Mouse (Mus musculus) T-helper 2 cell (primary cell): Measurements from ENCODE around the gene Ppargc1a.

Experiments used
- in situ Hi-C: fragments of 300-600 bp; cut with MboI, MseI; formaldehyde crosslinking; loops from one replicate; pipeline ENCODE4 v1.15.1; 2025; ENCODE audit warnings: high pct_unique_total_duplicates

Gene Ppargc1a

DNA sequence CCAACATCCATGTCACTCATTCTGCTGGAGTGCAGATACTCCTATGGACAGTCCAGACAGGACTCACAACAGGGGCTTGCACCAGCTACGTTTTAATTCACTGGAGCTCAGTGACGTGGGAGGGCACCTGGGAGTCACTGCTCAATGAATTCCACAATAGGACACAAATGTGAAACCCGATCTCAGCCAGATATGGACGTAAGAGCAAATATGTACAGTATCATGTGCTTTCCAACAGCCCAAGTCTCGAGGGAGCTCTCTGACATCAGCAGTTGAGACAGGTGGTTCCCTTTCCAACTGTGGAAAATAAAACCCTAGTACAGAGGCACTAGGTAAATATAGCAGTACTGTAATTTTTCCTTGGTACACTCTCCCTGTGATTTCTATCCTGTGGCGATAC is at the start of gene Ppargc1a:
Gene Ppargc1a (minus strand): TSS at position 68 of the 400 bp plus-strand sequence.
- in situ Hi-C loops = no loop called here

DNA sequence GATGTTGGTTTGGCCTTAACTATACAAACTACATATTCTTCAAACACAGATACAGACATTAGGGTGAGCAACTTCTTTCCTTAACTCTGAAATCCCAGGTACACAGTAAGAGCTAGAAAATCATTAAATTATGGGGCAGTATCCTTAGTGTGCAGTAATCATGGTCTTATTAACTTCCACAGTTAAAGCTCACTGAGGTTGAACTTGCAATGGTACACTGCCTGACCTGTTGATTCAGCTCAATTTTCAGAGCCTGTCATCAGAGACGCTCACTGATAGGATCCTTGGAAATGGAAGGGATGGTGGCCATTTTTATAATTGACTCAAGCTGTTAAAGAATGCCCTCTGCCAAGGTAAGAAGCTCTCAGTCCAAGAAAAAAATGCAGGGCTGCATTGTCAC is 49.4 kb upstream of the Ppargc1a start:
- in situ Hi-C loops = no loop called here

DNA sequence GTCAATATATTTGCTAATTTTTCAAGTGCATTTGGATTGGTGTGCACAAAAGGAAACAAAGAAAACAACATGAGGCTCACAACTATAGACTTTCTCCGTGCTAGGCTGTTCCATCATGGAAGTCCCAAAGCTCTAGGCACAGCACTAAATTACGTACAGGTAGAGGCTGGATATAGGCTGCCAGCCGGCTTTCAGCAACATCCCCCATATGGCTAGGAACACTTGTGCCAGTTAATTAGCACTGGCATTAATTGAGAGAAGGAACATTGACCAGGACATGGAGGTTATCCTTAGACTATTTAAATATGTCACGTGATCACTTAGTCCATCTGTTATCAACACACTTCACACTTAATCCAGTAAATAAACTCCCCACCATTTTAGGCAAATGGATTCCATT is 44.5 kb upstream of the Ppargc1a start:
- in situ Hi-C loops = no loop called here

DNA sequence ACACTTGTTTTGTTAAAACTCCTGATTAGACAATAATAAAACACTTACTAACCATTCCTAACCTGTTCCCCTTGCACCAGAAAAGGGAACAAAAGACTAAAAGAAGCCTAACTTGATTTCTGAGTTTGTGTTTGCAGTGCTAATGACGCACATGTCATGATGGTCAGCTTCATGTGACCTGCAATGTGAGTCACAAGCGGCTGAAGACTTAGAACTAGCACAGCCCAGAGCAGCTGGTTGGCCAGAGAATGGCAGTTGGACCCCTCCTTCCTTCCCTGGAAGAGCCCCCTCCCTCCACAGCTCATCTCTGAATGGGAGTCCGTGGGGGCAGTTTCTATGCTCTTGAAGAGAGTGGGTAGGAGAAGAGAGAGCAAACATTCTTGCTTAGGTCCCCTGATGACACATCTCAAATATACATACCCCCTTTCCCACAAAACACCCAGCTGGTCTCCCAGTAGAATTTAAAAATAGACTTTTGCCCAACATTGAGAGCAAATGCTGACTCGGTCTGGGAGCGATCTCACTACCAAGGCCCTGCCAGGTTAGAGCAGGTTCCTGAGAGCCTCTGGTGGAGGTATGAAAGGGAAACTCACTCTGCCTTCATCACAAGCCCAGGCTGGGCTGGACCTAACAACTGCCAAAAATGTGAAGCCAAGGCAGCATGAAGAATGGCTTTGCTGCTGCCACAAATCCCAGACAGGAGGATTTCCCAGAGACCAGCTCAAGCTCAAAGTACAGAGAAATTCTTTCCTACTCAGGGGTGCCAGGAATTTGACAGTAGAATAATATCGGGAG is 40.4 kb upstream of the Ppargc1a start:
- in situ Hi-C loops = no loop called here

DNA sequence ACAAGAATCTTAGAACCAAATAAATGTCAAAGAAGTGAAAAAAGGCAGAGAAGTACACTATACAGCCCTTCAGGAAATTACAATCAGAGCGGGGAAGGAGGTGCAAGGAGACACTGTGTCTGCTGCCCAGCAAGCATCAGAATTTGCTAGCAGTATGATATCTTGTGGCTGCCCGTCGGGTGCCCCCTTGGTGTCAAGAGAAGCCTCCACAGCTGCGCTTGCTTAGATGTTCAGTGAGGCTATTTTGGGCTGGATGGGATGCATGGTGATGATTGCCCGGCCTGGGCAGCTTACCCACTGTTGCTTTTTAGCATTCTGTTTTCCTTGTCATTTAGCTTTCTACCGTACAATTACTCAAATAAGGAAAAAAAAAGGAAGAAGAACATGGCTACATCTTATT is 32.0 kb upstream of the Ppargc1a start:
- in situ Hi-C loops = no loop called here

DNA sequence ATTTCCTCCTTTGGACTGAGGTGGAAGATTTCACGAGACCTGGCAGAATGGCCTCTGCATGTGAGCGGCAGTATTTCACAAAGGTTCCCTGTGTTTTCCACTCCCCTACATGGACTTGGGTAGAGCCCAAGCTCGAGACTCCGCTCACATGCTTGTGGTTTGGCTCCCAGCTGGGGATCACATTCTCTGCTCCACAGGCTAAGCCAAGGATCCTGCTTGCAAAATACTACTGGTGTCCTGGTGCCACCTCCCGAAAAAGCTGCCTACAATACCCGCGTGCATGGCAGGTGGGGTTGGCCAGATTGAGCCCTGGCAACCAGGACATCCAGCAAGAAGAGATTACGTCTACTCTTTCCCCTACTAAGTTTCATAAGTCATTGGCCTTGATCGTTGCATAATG is 28.1 kb upstream of the Ppargc1a start:
- in situ Hi-C loops = no loop called here

DNA sequence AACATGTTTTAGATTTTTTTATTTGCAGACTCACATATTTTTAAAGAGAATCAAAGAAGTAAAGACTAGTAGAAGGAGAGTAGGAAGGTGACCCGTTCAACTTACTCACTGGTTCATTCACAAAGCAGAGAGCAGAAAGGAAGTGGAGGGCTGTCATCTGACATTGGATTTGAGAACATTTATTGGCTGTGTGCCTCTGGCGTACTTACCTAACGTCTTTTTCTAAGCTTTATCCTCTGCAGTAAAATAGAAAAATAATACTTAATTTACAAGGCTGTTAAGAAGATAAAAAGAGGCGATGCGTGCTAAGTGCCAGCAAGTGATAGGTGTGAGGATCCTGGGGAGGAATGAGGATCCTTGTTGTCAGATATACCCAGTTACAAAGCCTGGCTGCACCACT is 24.7 kb upstream of the Ppargc1a start:
- in situ Hi-C loops = no loop called here

DNA sequence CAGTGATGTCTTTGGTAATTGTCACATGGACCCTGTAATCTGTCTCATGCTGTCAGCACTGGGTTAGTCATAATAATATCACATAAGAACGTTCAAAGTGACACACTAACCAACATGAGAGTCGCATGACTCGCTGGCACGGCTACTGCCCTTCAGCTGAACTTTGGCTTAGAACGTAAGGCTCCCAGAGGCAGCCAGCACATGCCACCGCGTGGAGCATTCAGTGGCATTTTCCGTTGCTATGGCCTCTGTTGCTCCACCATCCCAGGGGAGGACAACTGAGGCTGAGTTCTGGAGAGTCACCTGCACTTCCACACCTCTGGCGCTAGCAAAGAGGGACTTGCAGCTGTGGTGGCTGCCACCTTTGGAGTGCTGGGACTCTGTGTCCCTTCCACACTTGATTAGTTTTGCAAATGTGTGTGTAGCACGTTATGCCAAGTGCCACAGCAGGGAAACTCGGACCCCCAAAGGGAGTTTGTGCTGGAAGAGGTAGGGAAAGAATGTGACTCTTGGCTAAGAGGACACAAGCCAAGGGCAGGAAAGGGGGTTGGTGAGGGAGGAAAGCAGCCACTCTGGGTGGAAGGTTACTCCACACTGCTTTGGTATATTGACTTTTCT is 24.1 kb upstream of the Ppargc1a start:
- in situ Hi-C loops = no loop called here

DNA sequence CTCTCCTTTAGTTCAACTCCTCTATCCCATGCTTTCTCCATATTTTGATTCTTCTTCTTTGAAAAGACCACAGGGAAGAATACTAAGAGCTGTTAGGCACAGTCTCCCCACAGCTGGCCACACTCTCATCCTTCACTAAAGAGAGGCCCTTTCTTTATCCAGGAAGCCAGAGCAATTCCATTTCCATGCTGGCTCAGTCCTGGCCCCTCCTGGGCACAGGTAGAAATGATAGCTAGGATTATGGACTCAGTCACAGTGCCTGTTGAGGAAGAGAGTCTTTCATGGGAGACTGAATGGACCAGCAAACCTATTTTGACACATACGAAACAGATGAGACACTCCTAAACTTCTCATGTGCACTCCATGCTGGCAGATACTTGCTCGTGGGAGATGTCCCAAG is 18.7 kb upstream of the Ppargc1a start:
- in situ Hi-C loops = no loop called here

DNA sequence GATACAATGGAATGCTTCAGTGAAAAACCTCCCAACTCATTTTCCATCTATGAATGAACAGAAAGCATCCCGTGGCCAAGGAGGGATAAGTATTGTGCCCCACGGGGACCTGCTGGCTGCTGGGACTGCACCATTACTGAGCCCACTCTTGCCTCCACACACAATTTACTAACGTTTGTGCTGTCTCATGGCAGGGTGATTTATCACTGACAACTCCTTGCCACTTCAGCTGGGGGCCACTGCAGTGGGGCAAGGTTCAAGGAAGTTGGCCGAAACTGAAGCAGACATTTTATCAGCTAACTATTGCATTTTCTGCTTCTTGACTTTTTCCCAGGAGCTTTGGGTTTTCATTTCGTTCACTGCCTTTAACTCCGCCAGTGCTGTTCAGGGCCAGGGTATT is 17.5 kb upstream of the Ppargc1a start:
- in situ Hi-C loops = no loop called here

DNA sequence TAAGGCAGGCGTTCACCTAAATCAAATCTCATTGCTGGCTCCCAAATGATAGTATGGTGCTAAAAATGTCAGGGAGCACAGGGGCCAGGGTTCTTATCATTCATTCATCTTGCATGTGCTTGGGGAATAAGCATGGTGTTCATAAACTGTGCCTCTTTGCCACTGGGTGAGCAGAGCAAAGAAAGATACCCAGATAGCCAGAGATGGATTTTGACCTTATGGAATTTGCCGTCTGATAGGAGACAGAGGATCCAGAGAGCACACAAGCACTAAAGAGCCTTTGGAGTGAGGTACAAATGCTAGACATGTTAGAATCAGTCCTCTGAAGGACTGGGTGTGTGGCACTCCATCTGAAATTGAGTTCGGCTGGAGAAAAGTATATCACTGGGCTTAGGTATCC is 16.7 kb upstream of the Ppargc1a start:
- in situ Hi-C loops = no loop called here

DNA sequence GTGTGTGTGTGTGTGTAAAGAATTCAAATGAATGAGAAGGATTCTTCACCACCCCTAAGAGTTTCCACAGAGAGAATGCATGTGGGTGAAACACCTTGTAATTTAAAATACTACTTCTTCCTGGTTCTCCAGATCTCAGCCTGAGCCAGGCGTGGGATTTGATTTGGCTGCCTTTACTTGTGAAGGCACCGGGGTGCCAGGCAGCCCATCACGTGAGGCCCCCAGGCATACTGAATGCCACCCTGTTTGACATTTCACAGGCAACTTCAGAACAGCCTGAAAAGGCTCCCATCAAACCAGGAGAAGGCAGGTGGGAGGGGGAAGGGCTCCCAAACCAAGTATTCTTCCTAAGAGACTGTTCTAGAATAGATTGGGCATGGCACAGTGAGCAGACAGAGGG is 16.1 kb upstream of the Ppargc1a start:
- in situ Hi-C loops = no loop called here

DNA sequence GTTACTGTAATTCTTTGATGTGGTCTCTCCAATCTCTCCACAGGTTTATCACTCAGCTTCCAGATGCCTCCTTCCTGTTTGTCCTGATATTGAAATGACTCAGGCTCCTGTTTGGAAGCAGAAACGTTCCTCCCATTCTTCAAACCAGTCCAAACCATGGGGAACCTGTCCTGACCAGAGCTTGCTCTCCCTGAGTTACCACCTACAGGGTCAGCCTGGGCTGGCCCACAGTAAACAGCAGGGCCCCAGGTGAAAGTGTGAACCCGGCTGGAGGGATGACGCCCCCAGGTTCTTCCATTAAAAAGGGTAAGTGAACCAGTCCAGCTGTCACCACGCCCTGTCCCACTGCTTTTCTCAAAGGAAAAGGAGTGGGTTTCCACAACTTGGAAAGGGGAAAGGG is 15.5 kb upstream of the Ppargc1a start:
- in situ Hi-C loops = no loop called here

DNA sequence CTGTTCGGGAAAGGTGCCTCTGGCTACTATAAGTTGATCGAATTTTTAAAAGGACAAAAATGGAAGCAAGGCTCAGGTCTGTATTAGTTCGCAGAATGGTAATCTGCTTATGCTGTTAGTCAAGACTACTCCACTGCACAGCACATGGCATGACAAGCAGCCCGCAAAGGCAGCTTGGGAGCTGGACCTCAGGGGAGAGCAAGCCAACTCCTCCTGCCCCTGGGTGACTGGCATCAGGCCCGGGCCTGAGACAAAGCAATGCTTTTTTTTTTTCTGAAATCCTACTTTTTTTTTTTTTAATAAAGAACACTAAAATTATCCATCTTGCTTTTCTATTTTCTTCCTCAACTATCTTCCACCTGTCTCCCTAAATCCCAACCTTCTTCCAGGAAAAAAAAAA is 15.1 kb upstream of the Ppargc1a start:
- in situ Hi-C loops = no loop called here

DNA sequence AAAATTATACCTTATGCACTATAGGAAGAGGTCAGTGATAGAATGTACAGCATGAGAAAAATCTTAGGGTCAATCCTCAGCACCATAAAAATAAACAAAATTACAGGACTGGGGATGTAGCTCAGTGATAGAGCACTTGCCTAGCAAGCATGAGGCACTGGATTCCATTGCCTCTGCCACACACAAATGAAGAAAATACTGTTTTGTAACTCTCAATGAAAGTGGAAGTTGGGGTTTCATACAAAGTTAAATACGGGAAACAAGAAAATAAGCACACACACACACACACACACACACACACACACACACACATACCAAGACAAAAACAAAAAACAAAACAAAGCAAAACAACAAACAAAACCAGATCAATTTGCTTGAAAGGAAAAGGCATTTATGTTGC is 10.1 kb upstream of the Ppargc1a start:
- in situ Hi-C loops = no loop called here

DNA sequence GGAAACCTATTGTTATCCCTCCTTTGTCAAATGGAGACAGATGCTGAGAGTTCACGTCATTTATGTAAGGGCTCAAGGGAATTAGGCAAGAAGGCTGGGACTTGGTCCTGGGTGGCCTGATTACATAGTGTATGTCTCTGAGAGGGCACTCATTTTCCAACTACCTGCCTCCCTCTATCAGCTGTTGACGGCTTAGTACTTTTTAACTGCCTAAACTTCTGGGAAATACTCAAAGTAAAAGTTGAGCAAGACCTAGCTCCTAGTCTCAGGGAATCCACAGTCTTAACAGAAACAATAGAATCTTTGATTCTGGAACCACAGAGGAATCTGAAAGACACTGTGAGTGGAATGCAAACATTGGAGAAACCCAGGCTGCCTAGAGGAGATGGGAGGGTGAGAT is 6.2 kb upstream of the Ppargc1a start:
- in situ Hi-C loops = no loop called here

DNA sequence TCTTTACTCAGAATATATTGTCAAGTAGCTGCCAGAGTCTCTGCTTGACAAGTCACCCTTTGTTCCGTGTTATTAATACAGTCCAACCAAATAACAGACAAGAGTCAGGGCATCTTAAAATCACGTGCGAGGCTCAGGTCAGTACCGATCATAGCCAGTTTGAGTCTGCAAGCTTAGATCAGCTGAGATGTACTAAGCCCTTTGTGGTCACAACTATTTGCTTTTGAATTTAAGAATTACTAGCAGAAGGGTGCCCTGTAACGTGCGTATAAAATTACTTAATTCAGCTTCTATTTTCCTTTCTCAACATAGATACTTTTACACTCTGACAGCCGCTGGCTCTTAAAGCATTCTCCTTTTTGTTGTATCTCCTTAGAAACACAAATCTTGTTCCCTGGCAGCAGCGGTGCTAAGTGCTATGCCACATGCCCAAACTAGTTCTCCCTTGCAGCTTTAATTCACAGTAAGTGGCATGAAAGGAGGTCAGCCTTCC is 718 bp upstream of the Ppargc1a start:
- in situ Hi-C loops = no loop called here

DNA sequence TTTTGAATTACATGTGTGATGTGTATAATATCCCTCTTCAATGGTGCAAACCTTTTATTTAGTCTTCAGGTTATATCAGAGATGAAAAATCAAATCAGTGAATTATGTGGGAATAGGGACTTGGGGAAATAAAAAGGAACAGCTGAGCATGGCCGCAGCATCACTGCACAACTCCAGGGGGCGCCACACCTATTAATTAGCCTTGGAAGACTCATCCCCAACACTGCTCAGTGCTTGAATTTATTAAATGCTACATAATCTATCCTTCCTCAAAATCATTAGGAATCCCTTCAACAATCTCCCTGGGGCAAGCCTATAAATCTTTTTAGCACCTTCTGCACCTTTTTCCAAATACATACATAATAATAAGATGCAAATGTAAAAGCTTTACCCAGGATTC is 1.9 kb downstream of the Ppargc1a start:
- in situ Hi-C loops = no loop called here

DNA sequence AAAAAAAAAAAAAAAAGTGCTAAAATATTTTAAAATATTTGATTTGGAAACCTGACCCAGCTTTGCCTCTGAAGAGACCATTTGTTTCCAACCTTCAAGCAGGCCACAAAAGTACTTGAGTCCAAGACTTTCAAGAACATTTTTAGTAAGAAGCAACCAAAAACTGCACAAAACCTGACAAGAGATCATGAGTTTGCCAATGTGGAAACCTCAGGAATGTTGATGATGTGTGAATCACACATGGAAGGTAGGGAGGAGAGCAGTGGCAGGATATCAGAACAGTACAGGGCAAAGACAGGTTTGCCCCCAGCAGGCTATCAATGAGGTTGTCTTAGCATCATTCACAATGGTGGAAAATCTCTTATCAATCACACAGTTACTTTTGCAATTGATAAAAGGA is 2.5 kb downstream of the Ppargc1a start:
- in situ Hi-C loops = no loop called here

DNA sequence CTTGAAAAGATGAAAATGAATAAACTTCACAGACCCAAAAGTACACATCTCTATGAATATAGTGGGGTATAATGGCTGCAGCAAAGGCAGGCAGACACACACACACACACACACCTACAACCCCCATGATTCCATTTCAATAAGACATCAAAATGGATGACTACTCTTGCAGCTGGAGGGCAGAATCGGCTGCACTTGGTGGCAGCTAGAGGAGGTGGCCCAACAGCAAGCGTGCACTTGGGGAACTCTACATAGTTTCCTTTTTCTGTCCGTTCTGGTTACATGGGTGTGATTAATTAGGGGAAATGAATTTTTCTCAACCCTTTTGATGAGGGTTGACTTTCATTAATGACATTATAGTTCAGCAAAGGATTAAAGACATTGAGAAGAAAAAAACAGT is 4.0 kb downstream of the Ppargc1a start:
- in situ Hi-C loops = no loop called here

DNA sequence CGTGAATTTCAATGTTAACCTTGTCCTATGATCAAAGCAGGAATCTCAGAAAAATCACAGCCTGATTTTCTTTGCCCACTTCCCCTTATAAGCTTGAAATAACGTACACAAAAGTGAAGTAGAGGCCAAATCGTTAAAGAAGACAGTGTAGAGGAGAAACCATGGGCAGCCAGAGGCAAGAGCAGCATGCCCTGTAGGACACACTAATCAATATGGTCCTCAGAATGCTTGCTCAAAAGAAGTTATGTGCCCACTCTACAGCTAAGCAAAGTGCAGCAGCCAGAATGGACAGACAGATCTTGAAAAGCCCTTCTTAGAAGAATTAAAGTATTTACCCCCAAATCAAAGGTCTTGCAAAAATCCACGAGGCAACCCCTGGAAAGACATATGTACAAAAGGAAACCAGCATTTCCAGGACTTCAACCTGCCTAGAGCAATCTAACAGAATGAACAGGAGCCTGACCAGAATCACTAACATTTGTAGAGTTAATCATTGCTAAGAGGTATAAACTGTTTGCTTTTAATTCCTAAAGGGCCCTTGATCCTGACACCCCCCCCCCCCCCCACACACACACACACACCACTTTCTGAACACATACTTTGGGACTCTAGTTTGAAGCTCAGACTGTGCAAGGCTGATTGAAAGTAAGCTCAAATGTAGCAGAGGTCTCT is 9.8 kb downstream of the Ppargc1a start:
- in situ Hi-C loops = no loop called here

DNA sequence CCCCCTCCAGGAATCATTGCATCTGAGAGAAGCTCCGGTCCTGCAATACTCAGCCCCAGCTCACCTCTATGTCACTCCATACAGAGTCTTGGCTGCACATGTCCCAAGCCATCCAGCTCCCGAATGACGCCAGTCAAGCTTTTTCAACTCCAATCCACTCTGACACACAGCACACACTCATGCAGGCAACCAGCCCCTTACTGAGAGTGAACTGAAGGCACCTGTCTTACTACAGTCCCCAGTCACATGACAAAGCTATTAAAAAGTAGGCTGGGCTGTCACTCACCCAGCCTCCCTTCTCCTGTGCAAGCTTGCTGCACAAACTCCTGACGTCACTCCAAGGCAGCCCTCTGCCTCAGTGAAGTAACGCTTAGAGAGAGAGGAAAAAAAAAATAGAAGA is 13.9 kb downstream of the Ppargc1a start:
- in situ Hi-C loops = no loop called here

DNA sequence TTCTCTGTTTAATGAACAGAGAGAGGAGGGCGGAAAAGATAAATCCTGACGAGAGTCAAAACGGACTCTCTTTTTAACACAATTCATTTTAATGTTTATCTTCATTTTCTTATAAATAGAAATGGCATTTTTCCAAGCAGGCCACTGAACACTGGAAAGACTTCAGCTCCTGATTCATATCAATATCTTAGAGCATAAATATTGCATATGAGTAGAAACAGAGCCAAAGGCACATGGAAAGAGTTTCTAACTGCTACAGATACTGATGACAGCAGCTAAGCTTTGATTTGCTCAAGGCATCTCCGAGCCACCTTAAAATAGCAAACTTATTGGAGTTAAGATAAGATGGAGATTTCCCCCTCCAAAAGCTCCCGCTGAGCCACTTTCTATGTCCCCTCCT is 14.3 kb downstream of the Ppargc1a start:
- in situ Hi-C loops = no loop called here
